Mouse (Mus musculus) testis, adult 2 months (tissue): ENCODE data around the gene Gm16253.

Experiments
- CTCF ChIP-seq: fragments of 200-500 bp; IDR thresholded peaks from 2 replicates; pipeline ENCODE4 v1.5.1; 2012; ENCODE audit warnings: low read depth, mild to moderate bottlenecking, inconsistent platforms, low read length, moderate library complexity; ENCODE audit not compliant: control insufficient read depth, insufficient read depth, insufficient replicate concordance
- POLR2A ChIP-seq: fragments of 200-500 bp; IDR thresholded peaks from 2 replicates; pipeline ENCODE4 v1.6.1; 2012; ENCODE audit warnings: low read depth, mild to moderate bottlenecking, inconsistent platforms, low read length, moderate library complexity; ENCODE audit not compliant: control insufficient read depth

GRCm38 (mm10) chr3:96566661-96567450 lies 9.9 kb upstream of the Gm16253 start:
- TF ChIP-seq CTCF, result no peak
- TF ChIP-seq POLR2A, result no peak
